Mouse (Mus musculus): ENCODE measurements around the gene Rbm5.

DNA sequence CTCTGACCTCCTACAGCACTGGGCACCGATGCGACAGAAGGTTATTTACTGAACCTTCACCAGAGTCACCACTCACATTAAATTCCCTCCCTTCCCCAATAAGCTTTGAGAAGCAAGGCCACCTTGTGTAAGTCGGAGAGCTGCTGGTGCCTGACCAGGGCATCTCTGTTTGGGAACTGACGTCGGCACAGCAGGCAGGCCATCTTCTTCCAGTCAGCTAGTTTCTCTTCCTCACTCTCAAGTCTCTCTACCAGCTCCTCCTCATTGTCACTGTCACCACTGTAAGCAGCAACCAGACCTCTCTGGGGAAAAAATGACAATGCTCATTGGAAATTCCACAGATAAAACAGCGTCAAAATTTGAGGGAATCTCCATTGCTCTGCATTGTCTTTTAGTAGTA is 26.7 kb downstream of the Rbm5 start:
- TF ChIP-seq CTCF (IDR thresholded peaks at IDR 0.05) = no peak
- TF ChIP-seq EP300 (IDR thresholded peaks at IDR 0.05) = no peak
